Mouse (Mus musculus): Measurements from ENCODE around the gene Sbk1. TPM values are rescaled to one million over a fixed set of nuclear protein-coding genes. Genes with fewer than 3 reads are reported as not detected.
A peak's percentile ranks its signal among the peaks of the same experiment; 100 is the strongest.
"Not testable (repeated sequence)": the region's sequence is repeated elsewhere in the genome, so short reads cannot be mapped to it uniquely, and the experiment has no call there.

Sbk1 gene
- polyA plus RNA-seq, 1 experiment from 2014 or later: 11.2 TPM

DNA sequence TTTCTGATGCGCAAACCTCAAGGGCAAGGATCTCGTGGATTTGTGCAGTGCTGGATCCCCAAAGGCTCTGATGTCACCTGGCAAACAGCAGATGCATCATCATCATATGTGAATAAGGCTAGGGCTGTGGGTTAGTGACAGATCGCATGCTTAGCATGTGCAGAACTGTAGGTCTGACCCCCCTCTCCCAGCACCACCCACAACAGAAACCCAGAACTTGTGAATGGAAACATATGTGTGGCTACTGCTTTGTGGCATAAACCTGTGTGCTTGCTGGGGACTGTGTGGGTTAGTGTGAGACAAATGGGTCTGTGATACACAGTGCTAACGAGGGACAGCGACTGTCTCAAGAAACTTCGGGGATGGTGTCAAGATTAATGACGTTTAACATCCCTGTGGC is 17.0 kb downstream of the Sbk1 start:
- H3K4me3 ChIP-seq: no peak overlapping the region
- H3K9me3 ChIP-seq (replicated peaks): no peaks in the 10 kb centered on the region
- H3K4me1 ChIP-seq (replicated peaks): peaks cover 29% of the 10 kb centered on the region
- no peak for ATAC-seq (replicated peaks; ENCODE audit: insufficient number of reproducible peaks, insufficient read depth, low FRiP score, low read depth)
- H3K27me3 ChIP-seq: peaks cover 4% of the 10 kb centered on the region; the same call in 1 of the 2 replicates
- H3K27ac ChIP-seq: no peak overlapping the region
- no peak overlapping the region for H3K4me2 ChIP-seq
- no peak overlapping the region for H3K9ac ChIP-seq
- 78% methylated on average over 7 of the region's 7 CpGs for WGBS
- H3K36me3 ChIP-seq: peaks cover 25% of the 10 kb centered on the region; the same call in 1 of the 2 replicates

DNA sequence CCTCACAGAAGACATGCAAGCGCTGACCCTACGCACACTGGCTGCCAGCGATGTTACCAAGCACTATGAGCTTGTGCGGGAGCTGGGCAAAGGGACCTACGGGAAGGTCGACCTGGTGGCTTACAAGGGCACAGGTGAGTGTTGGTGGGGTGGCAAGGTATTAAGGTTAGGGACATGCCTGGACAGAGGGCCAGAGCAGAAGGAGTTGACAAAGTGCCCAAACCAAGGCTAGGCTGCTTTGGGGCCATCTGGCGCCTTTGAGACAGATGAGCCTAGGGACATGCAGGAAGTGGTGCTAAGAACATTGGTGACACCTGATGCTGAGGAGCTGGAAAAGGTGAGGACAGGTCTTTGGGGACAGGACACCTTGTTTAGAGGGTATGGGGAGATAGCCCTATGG is 17.5 kb downstream of the Sbk1 start:
- Histone ChIP-seq H3K4me1 (replicated peaks) (peaks cover 23% of the 10 kb centered on the region), H3K9ac (no peak overlapping the region), H3K36me3 (peaks cover 25% of the 10 kb centered on the region; the same call in 1 of the 2 replicates), H3K27me3 (peaks cover 4% of the 10 kb centered on the region; the same call in 1 of the 2 replicates), H3K4me2 (no peak overlapping the region), H3K27ac (no peak overlapping the region), H3K9me3 (replicated peaks) (no peaks in the 10 kb centered on the region), H3K4me3 (no peak overlapping the region)
- 90% methylated on average over 7 of the region's 7 CpGs for WGBS
- ATAC-seq (replicated peaks; ENCODE audit: insufficient number of reproducible peaks, insufficient read depth, low FRiP score, low read depth): no peak

DNA sequence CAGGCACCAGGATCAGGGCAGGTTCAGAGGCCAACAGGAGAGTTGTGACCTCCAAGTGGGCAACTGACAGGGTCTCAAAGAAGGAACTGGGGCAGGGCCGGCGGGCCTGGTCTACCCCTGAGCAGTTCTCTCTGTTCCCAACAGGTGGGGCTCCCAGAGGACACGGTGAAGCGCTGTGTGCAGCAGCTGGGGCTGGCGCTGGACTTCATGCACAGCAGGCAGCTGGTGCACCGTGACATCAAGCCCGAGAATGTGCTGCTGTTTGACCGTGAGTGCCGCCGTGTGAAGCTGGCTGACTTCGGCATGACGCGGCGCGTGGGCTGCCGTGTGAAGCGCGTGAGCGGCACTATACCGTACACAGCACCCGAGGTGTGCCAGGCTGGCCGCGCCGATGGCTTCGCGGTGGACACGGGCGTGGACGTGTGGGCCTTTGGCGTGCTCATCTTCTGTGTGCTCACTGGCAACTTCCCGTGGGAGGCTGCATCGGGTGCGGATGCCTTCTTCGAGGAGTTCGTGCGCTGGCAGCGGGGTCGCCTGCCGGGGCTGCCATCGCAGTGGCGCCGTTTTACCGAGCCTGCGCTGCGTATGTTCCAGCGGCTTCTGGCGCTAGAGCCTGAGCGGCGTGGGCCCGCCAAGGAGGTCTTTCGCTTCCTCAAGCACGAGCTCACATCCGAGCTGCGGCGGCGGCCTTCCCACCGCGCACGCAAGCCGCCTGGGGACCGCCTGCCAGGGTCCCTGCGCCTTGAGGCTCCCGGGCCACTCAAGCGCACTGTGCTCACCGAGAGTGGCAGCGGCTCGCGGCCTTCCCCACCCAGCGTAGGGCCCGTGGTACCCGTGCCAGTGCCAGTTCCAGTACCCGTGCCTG is 19.5 kb downstream of the Sbk1 start:
- Histone ChIP-seq H3K4me1 (replicated peaks) (peaks cover 13% of the 10 kb centered on the region), H3K9ac (no peak overlapping the region), H3K9me3 (replicated peaks) (no peaks in the 10 kb centered on the region), H3K27ac (no peak overlapping the region), H3K27me3 (peaks cover 4% of the 10 kb centered on the region; the same call in 1 of the 2 replicates), H3K36me3 (peaks cover 25% of the 10 kb centered on the region; the same call in 1 of the 2 replicates), H3K4me2 (peak overlapping the region; percentile 39), H3K4me3 (no peak overlapping the region)
- no peak for ATAC-seq (replicated peaks; ENCODE audit: insufficient number of reproducible peaks, insufficient read depth, low FRiP score, low read depth)
- WGBS: 74% methylated on average over 72 of the region's 72 CpGs

DNA sequence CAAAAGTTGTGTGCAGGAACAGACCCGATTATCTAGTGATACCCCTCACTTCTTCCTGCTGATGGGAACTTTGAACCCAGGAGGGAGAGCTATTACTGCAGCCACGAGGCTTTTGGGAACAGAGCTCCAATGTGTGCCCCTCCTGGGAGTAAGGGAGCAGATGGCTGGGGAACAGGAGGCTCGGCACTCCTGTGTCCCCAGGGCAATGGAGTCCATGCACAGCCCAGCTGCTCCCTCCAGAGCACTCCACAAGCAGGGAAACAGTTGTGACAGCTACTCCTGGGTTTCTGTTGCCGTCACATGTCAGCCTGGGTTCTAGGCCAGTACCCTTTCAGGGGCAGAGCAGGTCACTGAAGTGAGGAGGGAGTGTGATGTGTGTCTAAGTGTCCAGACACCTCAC is 20.7 kb downstream of the Sbk1 start:
- 77% methylated on average over 4 of the region's 4 CpGs for WGBS
- Histone ChIP-seq H3K9me3 (replicated peaks) (no peaks in the 10 kb centered on the region), H3K27me3 (peaks cover 4% of the 10 kb centered on the region; the same call in 1 of the 2 replicates), H3K4me3 (no peak overlapping the region), H3K36me3 (peaks cover 25% of the 10 kb centered on the region; the same call in 1 of the 2 replicates), H3K4me2 (no peak overlapping the region), H3K4me1 (replicated peaks) (peaks cover 6% of the 10 kb centered on the region), H3K9ac (no peak overlapping the region), H3K27ac (no peak overlapping the region)
- ATAC-seq (replicated peaks; ENCODE audit: insufficient number of reproducible peaks, insufficient read depth, low FRiP score, low read depth): no peak

DNA sequence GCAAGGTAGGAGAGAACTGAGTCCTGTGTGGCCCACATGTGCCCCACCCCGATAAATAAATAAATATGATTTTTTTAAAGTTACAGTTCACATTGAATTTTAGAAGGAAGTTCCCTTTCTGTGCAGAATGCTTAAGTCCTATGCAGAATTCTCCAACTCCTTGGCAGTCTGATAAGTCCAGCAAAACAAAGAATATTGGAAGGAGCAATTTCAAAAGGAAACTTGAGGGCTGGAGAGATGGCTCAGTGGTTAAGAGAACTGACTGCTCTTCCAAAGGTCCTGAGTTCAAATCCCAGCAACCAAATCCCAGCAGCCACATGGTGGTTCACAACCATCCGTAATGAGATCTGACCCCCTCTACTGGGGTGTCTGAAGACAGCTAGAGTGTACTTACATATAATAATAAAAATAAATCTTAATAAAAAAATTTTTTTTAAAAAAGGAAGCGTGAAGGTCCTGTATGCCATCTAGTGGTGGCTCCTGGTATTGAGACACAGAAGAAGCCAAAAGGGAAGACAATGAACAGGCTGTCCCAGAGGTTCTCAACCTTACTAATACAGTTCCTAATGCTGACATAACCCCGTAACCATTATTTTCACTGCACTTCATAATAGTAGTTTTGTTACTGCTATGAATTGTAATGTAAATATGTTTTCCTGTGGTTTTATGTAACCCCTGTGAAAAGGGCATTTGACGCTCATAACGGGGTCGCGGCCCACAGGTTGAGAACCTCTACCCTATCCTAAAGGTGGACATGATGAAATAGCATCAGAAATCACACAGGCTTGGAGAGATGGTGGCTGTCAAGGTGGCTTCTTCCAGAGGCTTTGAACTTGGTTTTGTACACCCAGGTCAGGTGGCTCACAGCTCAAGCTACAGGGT is 25.4 kb downstream of the Sbk1 start:
- H3K4me3 ChIP-seq: no peak overlapping the region
- peaks cover 8% of the 10 kb centered on the region; the same call in 1 of the 2 replicates for H3K36me3 ChIP-seq
- ATAC-seq (replicated peaks; ENCODE audit: insufficient number of reproducible peaks, insufficient read depth, low FRiP score, low read depth): no peak
- no peaks in the 10 kb centered on the region for H3K9me3 ChIP-seq (replicated peaks)
- H3K27ac ChIP-seq: no peak overlapping the region
- H3K9ac ChIP-seq: no peak overlapping the region
- H3K4me1 ChIP-seq (replicated peaks): no peaks in the 10 kb centered on the region
- no peak overlapping the region for H3K4me2 ChIP-seq
- WGBS: 67% methylated on average over 8 of the region's 8 CpGs
- H3K27me3 ChIP-seq: 0 out of 2 replicates have a peak, but pooled peaks cover 6% of the 10 kb centered on the region

DNA sequence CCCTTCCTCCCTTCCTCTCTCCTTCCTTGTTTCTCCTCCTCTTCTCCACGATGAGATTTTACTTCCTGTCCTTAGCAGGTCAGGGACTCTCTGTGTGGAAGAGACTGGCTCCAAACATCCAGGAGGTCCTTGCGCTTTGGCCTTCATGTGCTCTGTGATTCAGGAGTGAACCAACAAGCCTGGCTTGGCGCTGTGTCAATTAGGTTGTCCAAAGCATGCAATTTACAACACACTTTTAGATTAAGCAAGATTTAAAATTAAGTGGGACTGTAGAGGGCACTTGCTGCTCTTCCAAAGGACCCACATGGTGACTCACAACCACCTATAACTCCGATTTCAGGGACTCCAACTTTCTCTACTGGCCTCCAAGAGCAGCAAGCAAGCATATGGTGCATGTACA is 26.4 kb downstream of the Sbk1 start:
- Histone ChIP-seq H3K36me3 (0 out of 2 replicates have a peak, but pooled peaks cover 2% of the 10 kb centered on the region), H3K9me3 (replicated peaks) (no peaks in the 10 kb centered on the region), H3K9ac (no peak overlapping the region), H3K27ac (no peak overlapping the region), H3K4me2 (no peak overlapping the region), H3K4me3 (no peak overlapping the region), H3K27me3 (0 out of 2 replicates have a peak, but pooled peaks cover 6% of the 10 kb centered on the region), H3K4me1 (replicated peaks) (no peaks in the 10 kb centered on the region)
- ATAC-seq (replicated peaks; ENCODE audit: insufficient number of reproducible peaks, insufficient read depth, low FRiP score, low read depth): no peak
- WGBS: 59% methylated on average over 4 of the region's 4 CpGs

DNA sequence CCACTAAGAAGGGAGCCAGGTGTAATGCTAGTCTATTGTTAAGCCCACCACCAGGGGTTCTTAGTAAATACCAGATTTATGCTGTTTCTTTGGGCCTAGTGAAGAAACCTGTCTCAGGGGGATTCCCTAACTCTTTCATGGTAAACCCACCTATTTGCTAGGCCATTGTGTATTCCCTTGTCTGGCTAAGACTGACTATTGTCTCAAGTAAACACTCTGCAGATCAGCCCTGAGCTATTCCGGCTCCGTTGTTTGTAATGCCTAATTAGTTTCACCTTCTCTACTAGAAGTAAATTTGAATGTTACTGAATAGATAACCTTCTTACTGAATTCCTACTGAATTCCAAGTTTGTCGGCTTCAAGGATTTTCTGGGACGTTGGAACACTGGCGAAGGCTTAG is 29.4 kb downstream of the Sbk1 start:
- H3K4me3 ChIP-seq; ATAC-seq (replicated peaks; ENCODE audit: insufficient number of reproducible peaks, insufficient read depth, low FRiP score, low read depth); H3K9me3 ChIP-seq (replicated peaks); H3K4me2 ChIP-seq; H3K27ac ChIP-seq; H3K36me3 ChIP-seq; H3K9ac ChIP-seq; H3K4me1 ChIP-seq (replicated peaks); H3K27me3 ChIP-seq: not testable (repeated sequence)
- 84% methylated on average over 5 of the region's 5 CpGs for WGBS

DNA sequence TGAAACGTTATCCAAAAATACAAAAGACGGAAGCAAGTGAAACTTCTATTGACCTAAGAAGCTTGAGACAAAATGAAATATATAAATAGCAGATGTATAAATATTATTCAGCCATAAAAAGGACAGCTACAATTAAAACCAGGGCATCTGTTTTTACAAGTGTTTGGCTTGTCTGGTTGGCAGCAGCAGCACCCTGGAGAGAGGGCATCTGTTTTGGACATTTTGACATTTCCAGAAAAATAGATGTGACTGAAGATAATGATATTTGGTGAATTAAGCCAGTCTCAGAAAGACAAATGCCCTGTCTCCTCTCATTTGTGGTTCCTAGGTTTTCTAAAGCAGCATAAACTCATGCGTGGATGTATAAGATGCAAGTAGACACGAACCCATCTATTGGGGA is 39.4 kb downstream of the Sbk1 start:
- no peak for ATAC-seq (replicated peaks; ENCODE audit: insufficient number of reproducible peaks, insufficient read depth, low FRiP score, low read depth)
- no peak overlapping the region for H3K4me2 ChIP-seq
- H3K4me3 ChIP-seq: no peak overlapping the region
- no peak overlapping the region for H3K27ac ChIP-seq
- no peaks in the 10 kb centered on the region for H3K27me3 ChIP-seq
- no peaks in the 10 kb centered on the region for H3K4me1 ChIP-seq (replicated peaks)
- WGBS: 81% methylated on average over 4 of the region's 4 CpGs
- H3K9ac ChIP-seq: no peak overlapping the region
- H3K36me3 ChIP-seq: no peaks in the 10 kb centered on the region
- H3K9me3 ChIP-seq (replicated peaks): no peaks in the 10 kb centered on the region

DNA sequence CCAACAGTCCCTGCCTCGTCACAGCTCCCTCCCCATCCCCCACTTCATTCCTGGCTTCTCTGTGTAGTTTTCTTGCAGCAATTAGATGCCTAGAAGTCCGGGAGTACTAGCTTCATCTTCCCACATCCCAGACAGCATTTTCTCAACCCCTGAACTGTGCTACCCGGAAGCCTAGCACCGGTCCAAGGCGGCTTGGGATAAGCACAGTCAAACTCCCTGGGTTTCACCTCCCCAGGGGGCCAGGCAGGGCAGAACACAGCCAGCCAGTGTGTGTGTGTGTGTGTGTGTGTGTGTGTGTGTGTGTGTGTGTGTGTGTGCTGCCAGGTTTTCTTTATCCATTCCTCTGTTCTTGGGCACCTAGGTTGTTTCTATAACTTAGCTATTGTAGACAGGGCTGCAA is 40.9 kb downstream of the Sbk1 start:
- Histone ChIP-seq H3K9me3 (replicated peaks) (no peaks in the 10 kb centered on the region), H3K27me3 (no peaks in the 10 kb centered on the region), H3K9ac (no peak overlapping the region), H3K4me1 (replicated peaks) (no peaks in the 10 kb centered on the region), H3K4me2 (no peak overlapping the region), H3K4me3 (no peak overlapping the region), H3K36me3 (no peaks in the 10 kb centered on the region), H3K27ac (no peak overlapping the region)
- no peak for ATAC-seq (replicated peaks; ENCODE audit: insufficient number of reproducible peaks, insufficient read depth, low FRiP score, low read depth)
- 49% methylated on average over 5 of the region's 5 CpGs for WGBS

DNA sequence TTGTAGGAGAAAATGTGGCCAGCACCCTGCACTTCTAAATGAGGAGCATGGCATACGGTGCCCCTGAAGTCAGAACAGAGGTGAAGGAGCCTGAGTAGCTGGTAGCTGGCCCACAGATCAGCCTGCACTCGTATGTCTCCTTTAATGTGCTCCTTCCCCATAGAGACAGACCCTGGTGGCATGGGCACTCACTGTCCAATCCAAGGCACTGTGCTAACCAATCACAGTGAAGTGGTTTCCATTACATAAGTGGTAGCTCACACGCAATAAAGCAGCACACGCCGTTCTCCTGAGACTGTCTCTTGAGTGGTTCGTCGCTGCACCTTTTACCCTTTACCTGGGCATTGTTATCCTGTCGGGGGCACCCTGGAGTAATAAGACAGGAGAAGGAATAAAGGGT is 41.9 kb downstream of the Sbk1 start:
- Histone ChIP-seq H3K27me3 (no peaks in the 10 kb centered on the region), H3K9me3 (replicated peaks) (no peaks in the 10 kb centered on the region), H3K4me2 (no peak overlapping the region), H3K4me3 (no peak overlapping the region), H3K27ac (no peak overlapping the region), H3K36me3 (no peaks in the 10 kb centered on the region), H3K4me1 (replicated peaks) (no peaks in the 10 kb centered on the region), H3K9ac (no peak overlapping the region)
- WGBS: 60% methylated on average over 8 of the region's 8 CpGs
- ATAC-seq (replicated peaks; ENCODE audit: insufficient number of reproducible peaks, insufficient read depth, low FRiP score, low read depth): no peak

DNA sequence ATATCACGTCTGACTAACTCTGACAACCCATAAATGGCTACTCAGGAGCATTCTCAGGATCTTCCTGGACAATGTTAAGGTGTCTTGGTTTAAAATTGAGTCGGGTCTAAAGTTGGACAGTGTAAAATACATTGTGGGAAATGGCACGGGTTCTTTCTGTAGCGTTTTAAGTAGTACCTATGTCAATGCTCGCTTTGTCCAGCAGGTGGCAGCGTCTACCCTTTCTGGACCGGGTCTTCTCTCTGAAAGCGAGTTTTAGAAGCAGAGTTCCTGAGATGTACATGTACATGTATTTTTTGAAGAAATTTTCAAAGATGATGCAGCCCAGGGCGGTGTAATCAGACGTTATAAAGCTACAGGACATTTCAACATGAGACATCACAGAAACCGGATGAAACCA is 51.3 kb downstream of the Sbk1 start:
- Histone ChIP-seq H3K9ac (no peak overlapping the region; the same call in 1 of the 2 replicates), H3K36me3 (no peaks in the 10 kb centered on the region), H3K4me3 (0 out of 2 replicates have a peak overlapping the region, but pooled peaks have one; percentile 10), H3K27me3 (peaks cover 15% of the 10 kb centered on the region; the same call in 1 of the 2 replicates), H3K27ac (no peak overlapping the region), H3K9me3 (replicated peaks) (no peaks in the 10 kb centered on the region), H3K4me1 (replicated peaks) (peaks cover 2% of the 10 kb centered on the region; the same call in 1 of the 2 replicates), H3K4me2 (peak overlapping the region; percentile 15; the same call in 1 of the 2 replicates)
- no peak for ATAC-seq (replicated peaks; ENCODE audit: insufficient number of reproducible peaks, insufficient read depth, low FRiP score, low read depth)
- 5% methylated on average over 11 of the region's 11 CpGs for WGBS

All from heart, embryonic 15.5 days (tissue).